Mouse (Mus musculus) thymus, adult 2 months (tissue): ENCODE results near the gene Erf. TPM values are rescaled to one million over a fixed set of nuclear protein-coding genes. Genes with fewer than 3 reads are reported as not detected.

ENCODE experiments used
- DNase-seq: peaks from one replicate; pipeline ENCODE4 v3.0.0; 2021
- H3K27ac ChIP-seq: fragments of 200-500 bp; 2 replicates; pipeline ENCODE4 v1.5.1; 2012; ENCODE audit warnings: low read length, control low read depth; ENCODE audit not compliant: control insufficient read depth, insufficient read depth
- H3K27me3 ChIP-seq: fragments of 200-500 bp; 2 replicates; pipeline ENCODE4 v1.6.1; 2012; ENCODE audit warnings: mild to moderate bottlenecking, low read length, moderate library complexity, mixed read lengths; ENCODE audit not compliant: control insufficient read depth, insufficient read depth
- H3K36me3 ChIP-seq: fragments of 200-500 bp; 2 replicates; pipeline ENCODE4 v1.6.1; 2012; ENCODE audit warnings: mild to moderate bottlenecking, low read length, moderate library complexity; ENCODE audit not compliant: control insufficient read depth, insufficient read depth
- H3K4me1 ChIP-seq: fragments of 200-500 bp; replicated peaks from 2 replicates; pipeline ENCODE4 v1.6.1; 2012; ENCODE audit warnings: low read length; ENCODE audit not compliant: control insufficient read depth, insufficient read depth
- H3K4me3 ChIP-seq: fragments of 200-500 bp; 2 replicates; pipeline ENCODE4 v1.5.1; 2012; ENCODE audit warnings: mild to moderate bottlenecking, low read length, control low read depth, moderate library complexity; ENCODE audit not compliant: control insufficient read depth, insufficient read depth
- CTCF ChIP-seq: fragments of 200-500 bp; IDR thresholded peaks from 2 replicates; pipeline ENCODE4 v1.5.1; 2012; ENCODE audit warnings: mild to moderate bottlenecking, control low read depth, low read length, moderate library complexity, borderline replicate concordance; ENCODE audit not compliant: control insufficient read depth, poor library complexity, insufficient read depth; ENCODE audit errors: extremely low read depth
- POLR2A ChIP-seq: fragments of 200-500 bp; IDR thresholded peaks from 2 replicates; pipeline ENCODE4 v1.6.1; 2012; ENCODE audit warnings: mild to moderate bottlenecking, low read length, control low read depth, moderate library complexity; ENCODE audit not compliant: control insufficient read depth, poor library complexity, insufficient read depth; ENCODE audit errors: extremely low read depth
- WGBS: fragments of 180-500 bp; shearing (Covaris S2); methylation state at CpG from one replicate; pipeline ENCODE4 v1.1.7; 2018; 5-methylcytosine and 5-hydroxymethylcytosine counted together
- polyA plus RNA-seq: library from polyadenylated mRNA; depleted of rRNA; stranded (reverse); fragments of >200 nt; gene quantifications from 2 replicates; pipeline ENCODE4 v1.2.3, GENCODE M21; 2012

The Erf gene
- polyA plus RNA-seq, 1 experiment = 59.4 TPM

DNA sequence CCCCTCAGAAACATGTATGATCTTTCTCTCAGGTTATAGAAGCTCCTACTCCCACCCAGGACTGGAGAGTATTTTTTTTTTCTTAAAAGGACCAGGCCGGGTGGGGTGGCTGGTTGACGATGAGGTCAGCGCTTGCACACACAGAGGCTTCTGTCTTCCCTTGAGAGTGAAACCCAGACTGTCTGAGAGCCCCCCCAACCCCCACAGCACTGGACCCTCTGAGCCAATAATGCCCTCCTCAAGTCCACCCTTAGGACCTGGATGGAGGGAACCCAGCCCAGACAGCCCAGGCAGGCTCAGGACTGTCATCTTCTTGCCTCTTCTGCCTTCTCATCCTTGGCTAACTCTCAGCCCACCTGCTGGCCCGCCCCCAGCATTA, 3.8 kb downstream of the Erf start:
- 32% methylated on average over 4 of the region's 4 CpGs for WGBS
- no peak overlapping the region for H3K4me3 ChIP-seq

DNA sequence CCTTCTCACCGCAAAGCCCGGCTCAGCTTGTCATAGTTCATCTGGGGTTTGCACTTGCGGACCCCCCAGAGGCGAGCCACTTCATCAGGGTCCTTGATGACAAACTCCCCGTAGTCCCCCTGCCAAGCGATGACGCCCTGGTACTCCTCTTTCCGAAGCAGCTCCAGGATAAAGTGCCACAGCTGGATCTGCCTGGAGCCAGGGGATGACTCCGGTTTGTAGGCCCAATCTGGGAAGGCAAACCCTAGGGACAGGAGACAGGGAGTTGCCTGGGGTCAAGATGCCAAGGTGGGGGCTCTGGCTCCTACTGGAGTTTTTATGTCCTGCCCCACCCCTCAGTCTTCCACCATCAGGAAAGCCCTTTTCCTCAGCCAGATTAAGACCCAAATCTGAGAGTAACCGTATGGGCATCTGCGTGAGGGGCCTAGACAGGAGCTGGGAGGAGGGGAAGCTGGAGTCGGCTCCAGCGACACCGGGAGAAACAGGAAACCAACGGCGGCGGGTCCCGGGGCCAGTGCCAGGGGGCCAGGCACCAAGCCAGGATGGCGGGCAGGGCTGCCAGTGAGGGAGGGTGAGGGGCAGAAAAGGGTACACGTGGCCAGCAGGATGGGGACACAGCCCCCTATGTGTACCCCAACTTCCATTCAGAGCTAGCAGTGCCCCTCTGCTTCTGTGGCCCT, 4.3 kb downstream of the Erf start:
- no peak for DNase-seq
- WGBS = 53% methylated on average over 20 of the region's 20 CpGs
- Histone ChIP-seq H3K36me3 (no peaks in the 10 kb centered on the region), H3K27me3 (no peaks in the 10 kb centered on the region), H3K27ac (no peak overlapping the region), H3K4me3 (no peak overlapping the region), H3K4me1 (peaks cover 34% of the 10 kb centered on the region)
- TF ChIP-seq POLR2A (no peak), CTCF (no peak)

More for the DNA sequence above, 3.8 kb downstream of the Erf start:
- Histone ChIP-seq H3K4me1 (peaks cover 39% of the 10 kb centered on the region), H3K36me3 (no peaks in the 10 kb centered on the region), H3K27ac (no peak overlapping the region), H3K27me3 (no peaks in the 10 kb centered on the region)
- DNase-seq = no peak
- TF ChIP-seq POLR2A (no peak), CTCF (no peak)

DNA sequence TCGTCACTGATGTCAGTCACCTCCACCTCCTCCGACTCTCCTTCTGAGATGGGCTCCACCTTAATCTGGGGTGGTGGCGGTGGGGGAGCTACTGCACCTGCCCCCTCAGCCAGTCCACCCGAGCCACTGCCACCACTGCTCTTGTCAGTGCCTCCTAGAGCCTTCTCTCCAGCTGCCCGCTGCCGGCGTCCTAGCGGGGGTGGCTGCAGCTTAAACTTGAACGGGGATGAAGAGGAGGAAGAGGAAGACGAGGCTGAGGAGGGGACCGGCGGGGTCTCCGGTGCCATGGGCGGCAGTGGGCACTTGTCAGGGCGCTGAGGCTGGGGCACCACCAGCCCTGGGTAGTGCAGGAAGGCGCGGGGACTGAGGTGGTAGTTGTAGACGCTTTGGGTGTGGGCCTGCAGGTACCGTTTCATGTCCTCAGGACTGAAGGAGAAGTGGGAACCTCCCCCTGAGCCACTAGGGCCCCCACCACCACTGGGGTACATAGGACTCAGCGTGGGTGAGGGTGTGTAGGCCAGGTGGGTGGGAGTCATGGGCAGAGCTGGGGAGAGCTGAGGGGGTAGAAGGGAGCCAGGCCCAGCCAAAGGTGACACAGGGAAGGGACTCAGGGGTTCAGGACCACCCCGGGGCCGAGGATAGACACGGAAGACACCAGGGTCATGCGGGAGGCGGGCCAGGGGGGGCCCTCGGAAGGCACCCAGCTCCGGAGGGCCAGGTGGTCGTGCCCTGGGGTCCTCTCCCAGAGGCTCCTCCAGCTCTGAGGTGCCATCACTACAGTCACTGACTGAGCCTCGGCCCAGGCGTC, 5.8 kb downstream of the Erf start:
- no peak for DNase-seq
- no peak overlapping the region for H3K4me3 ChIP-seq
- 96% methylated on average over 30 of the region's 30 CpGs for WGBS
- H3K36me3 ChIP-seq = no peaks in the 10 kb centered on the region
- peaks cover 30% of the 10 kb centered on the region for H3K4me1 ChIP-seq
- no peak for TF ChIP-seq CTCF
- no peak for TF ChIP-seq POLR2A
- H3K27me3 ChIP-seq = no peaks in the 10 kb centered on the region
- H3K27ac ChIP-seq = no peak overlapping the region

DNA sequence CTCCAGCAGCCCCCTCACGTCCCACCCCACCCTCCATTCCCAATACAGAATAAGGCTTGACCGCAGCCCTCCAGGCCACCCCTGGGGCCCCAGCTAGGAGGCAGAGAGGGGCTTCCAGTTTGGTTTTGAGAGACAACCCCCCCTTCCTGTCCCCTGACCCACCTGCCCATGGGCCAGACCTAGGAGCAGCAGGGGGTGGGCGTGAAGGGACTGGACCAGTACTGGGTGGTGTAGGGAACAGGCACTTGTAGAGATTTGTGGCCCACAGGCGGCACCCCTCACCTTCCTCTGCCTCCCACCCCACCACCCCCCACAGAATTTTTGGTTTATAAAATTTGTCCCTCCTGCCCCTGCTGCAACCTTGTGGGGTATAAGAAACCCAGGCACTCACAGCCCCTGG, 7.2 kb downstream of the Erf start:
- Histone ChIP-seq H3K27ac (no peak overlapping the region), H3K27me3 (no peaks in the 10 kb centered on the region), H3K4me3 (no peak overlapping the region), H3K36me3 (no peaks in the 10 kb centered on the region), H3K4me1 (peaks cover 25% of the 10 kb centered on the region)
- TF ChIP-seq POLR2A (no peak), CTCF (no peak)
- DNase-seq = no peak
- 93% methylated on average over 4 of the region's 4 CpGs for WGBS

DNA sequence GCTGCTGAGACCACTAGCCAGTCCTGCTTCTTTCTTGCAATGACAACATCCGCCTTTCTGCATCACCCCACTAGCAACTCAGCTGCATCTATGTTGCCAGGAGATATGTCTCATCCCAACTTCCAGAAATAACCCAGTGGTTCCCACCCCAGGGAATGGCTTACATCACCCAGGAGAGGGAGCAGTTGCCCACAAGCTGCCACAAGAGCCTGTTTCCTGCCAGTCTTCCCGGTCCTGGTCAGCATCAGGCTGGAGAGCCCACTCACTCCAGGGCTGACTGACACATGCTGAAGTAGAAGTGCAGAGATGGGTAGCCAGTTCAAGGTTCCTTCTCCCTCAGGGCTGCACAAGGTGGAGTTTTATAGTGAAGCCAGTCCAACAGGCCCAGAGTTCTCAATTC, 9.5 kb downstream of the Erf start:
- H3K27me3 ChIP-seq = no peaks in the 10 kb centered on the region
- no peak overlapping the region for H3K27ac ChIP-seq
- WGBS = 65% methylated on average over 2 of the region's 2 CpGs
- TF ChIP-seq POLR2A (no peak), CTCF (no peak)
- H3K4me3 ChIP-seq = no peak overlapping the region
- H3K36me3 ChIP-seq = no peaks in the 10 kb centered on the region
- DNase-seq = no peak
- H3K4me1 ChIP-seq = peaks cover 5% of the 10 kb centered on the region

- WGBS = 93% methylated on average over 7 of the region's 7 CpGs
- Histone ChIP-seq H3K4me3 (no peak overlapping the region), H3K4me1 (peaks cover 8% of the 10 kb centered on the region)
Measured at GRCm38 (mm10) chr7:25240631-25241030, 9.9 kb downstream of the Erf start.

More at GRCm38 (mm10) chr7:25240631-25241030, 9.9 kb downstream of the Erf start:
- Histone ChIP-seq H3K27ac (no peak overlapping the region), H3K36me3 (no peaks in the 10 kb centered on the region), H3K27me3 (no peaks in the 10 kb centered on the region)
- TF ChIP-seq CTCF (no peak), POLR2A (no peak)
- no peak for DNase-seq
